Mouse (Mus musculus) A20 (cell line): ENCODE measurements around the gene Dnajc8.
"Not testable (repeated sequence)": the region's sequence is repeated elsewhere in the genome, so short reads cannot be mapped to it uniquely, and the experiment has no call there.

ENCODE experiments used
- DNase-seq: peaks from one replicate; pipeline ENCODE4 v3.0.0-alpha.2; 2011; ENCODE audit warnings: low read depth, low spot score

Dnajc8 gene

DNA sequence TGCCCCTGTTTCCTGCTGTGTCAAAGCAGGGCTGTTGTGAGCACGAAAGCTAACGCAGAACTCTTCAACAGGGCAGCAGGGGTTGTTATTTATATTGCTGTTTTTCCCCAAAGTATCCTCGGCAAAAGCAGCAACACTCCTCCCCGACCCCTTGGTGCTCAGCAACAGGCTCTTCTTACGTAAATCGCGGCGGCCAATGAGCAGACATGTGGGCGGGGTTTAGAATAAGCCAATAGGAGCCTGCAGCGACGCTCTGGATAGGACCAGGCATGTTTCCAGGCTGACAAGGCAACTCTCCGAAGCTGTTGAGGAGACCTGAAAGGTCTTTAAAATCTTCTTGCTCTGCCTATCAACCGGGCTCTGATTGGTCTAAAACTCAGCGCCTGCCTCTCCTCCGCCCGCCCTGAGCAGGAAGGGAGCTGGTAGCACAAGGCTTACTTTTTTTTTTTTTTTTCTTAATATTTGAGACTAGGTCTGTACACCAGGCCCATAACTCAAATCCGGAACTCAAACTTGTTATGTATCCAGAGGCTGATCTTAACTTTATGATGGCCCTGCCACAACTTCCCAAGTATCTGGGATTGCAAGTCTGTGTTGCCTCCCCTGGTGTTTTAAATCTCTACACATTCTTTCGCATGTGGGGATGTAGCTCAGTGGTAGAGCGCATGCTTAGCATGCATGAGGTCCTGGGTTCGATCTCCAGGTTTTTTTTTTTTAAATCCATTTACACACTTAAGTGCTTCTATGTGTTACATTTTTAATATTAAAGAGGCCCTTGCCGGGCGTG is 19.8 kb upstream of the Dnajc8 start:
- peak; percentile 98 for DNase-seq

DNA sequence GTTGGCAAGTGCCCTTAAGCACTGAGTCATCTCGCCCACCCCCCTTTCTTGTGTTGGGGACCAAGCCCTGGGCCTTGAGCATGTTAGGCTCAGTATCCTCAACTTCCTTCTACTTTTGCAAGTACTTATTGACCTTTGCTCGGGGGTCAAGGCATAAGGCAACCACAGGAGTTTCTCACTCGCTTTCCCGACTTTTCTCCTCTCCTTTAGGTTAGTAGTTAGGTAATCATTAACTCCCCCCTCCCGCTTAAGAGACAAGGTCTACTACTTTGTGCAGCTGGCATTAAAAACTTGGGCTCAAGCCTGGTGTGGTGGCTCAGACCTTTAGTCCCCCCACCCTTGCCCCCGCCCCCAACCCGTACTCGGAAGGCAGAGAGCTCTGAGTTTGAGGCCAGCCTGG is 17.3 kb upstream of the Dnajc8 start:
- DNase-seq, result no peak

DNA sequence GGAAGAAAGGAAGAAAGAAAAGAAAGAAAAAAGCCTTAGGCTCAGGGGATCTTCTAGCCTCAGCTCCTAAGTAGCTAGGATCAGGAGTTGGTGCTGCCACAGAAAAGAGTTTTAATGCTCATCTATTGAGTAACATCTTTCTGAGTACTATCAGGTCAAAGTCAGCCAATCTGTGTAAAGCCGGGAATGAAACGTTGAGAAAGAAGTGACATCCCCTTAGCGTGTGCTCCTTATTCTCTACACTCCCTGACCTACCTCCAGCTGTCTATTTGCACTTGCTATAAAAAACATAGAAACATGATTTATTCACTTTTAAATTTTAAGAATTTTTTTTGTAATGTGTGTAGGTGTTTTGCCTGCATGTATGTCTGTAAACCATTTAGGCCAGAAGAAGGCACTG is 16.2 kb upstream of the Dnajc8 start:
- no peak for DNase-seq

DNA sequence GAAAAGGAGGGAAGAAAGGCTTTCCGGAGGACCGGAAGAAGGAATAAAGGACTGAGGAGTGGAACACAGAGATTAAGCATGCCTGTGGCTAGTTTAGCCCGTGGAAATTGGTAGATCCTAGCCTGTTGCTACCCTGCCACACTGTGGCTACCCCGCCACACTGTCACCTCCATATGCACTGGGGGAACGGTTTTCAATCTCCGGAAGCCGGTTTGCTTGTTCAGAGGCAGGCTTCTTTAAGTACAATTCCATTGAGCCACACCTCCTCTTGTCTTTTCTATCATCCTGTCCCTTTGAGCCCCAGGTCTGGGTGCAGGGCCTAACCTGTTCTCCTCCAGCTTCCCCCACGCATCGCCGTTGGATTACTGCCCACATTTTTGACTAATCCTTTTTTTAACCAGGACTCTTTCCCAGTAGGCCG is 11.0 kb upstream of the Dnajc8 start:
- no peak for DNase-seq

DNA sequence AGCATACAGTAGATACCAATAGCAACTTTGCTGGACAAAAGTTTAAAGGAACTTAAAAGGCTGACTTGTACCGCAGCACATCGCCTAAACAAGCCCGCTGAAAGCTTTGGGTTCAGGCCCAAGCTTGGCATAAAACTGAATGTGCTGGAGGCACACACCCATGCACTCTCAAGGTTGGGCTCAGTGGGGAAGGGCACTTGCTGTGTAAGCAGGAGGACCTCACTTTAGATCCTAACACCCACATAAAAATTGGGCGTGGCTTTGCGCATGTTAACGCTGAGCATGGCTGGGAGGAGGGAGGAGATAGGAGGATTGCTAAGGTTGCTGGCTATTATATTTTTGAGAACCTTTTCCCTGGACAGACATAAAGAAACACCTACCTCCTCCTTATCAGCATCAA is 10.5 kb upstream of the Dnajc8 start:
- DNase-seq, result no peak

DNA sequence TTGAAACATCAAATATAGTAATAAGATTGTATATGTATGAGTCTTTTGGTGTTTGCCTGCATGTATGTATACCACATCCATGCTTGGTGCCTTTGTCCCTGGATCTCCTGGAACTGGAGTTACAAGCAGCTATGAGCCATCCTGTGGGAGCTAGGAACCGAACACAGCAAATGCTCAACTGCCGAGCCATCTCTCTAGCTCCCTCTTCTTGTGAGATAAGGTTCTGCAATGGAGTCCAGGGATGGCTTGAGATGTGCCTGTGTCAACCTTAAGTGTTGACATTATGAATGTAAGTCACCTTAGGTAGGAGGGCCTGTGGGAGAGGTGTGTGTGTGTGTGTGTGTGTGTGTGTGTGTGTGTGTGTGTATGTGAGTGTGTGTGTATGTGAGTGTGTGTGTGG is 8.7 kb upstream of the Dnajc8 start:
- peak; percentile 59 for DNase-seq

DNA sequence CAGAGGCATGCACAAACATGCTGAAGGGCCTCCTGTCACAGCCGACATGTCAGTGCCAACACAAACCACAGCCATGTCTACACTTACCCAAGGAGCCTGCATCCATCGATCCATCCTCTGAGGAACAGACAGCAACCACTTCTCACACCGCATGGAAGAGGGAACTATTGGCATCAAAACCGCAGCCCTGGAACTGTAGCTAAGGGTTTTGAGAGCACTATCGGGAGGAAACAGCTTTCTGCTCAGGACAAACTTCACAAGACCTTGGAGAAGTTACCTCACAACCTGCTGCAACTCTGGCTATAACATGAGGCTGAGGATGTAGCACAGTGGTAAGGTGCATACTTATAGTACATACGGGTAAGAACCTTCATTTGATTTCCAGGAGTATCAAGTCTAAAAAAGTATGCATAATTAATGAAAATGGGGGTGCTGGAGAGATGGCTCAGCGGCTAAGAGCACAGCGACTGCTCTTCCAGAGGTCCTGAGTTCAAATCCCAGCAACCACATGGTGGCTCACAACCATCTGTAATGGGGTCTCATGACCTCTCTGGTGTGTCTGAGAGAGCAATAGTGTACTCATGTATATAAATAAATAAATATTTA is 7.3 kb upstream of the Dnajc8 start:
- DNase-seq, result no peak

DNA sequence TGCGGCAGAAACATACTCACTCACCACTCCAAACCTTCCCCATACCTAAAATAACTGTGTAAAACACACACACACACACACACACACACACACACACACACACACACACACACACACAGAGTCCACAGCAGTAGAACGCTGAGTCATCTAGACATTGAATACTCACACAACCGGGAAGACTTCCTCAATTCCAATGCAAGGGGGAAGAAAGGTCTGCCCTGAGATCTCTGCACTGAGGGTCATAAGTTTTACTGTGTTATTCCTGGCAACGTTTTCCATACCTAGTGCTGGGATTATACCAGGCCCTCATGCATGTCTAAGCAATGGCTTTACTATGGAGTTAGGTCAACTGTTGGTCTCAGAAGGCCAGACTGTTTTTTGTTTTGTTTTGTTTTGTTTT is 6.0 kb upstream of the Dnajc8 start:
- peak; percentile 52 for DNase-seq

DNA sequence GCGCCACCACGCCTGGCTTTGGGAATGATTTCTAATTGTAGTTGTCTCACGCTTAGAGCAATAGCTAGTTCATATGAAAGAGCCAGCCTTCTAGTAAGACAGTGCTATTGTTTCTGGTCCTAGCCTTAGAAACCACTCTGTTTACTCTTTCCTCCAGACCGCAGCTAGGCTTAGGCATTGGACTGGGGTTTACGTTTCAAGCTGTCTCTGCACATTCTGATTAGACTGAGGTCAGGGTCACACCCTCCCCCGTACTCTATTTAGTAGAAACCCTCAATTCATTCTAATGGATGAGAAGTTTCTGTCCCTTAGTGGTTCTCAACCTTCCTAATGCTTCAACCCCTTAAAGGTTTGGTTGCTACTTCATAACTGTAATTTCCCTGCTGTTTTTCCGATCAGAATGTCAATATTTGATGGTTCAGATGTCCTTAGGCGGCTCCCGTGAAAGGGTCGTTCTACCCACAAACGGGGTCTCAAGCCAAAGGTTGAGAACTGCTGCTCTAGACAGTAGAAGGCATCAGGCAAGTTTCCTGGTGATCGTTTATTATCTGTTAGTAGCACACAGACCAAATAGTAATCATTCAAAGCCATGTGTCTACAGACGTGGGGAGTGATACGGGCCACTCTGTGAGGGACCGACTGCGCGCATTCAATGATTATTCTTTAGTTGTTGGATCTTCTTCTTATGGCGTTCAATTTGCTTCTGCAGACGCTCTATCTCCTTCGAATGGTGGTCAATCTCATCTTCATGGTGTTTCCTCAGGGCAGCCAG is 5.1 kb upstream of the Dnajc8 start:
- no peak for DNase-seq

DNA sequence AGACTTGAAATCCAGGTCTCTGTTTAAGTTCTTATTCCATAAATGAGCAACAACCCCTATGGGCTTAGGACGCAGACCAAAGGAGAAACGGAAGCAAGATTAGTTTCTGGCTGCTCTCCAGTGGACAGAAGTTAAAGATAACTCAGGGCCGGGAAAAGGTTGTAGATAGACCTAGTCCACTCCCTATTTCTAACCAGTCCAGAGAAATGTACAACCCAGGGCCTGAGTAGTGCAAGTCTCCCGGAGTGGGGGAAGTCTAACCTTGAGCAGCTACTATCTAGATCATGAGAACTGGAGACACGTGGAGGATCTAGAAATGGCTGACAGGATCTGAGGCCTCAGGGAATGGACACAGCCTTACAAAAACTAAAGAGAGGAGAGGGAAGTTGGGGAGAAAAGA is 2.9 kb upstream of the Dnajc8 start:
- no peak for DNase-seq

DNA sequence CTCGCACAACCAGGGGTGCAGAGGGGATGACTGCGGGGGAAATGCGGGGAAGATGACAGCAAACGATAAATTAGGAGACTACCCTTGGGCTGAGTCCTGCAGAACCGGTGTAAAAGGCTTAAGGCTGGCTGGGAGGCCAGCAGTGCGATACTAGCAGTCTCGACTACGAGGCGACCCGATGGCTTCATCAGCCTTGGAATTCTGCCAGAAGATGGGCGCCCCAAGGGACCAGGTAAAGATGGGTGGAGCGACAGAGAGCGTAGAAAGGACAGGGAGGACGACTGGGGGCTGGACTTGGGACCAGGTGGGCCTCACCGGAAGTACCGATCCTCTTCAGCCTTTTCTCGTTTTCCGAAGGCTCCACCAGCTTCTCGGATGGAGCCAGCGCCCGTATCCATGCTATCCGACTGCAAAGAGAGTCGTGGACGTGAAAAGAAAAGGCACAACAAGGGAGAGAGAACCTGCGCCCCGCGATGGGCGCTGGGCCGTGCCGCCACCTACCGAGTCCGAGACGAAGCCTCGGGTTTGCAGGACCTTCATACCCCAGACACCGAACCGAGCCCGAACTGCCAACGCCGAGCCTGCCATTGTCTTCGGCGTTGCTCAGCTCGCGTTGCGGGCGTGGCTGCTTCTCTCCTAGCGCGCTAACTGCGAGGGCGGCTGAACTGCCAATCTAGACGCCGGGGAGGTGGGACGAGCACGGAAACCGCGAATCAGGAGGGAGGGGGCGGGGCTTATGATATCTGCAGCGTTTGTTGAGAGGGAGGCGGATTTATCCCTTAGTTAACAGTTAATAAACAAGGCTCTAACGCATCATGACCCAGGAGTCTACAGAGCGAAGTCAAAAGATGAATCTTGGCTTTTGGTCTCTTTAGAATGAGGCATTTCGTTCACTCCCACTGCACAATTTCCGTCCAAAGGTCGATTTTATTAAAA is 2.1 kb upstream of the Dnajc8 start, which contains the start of gene Atpif1:
Atpif1 (minus strand) TSS at position 679 of the 936 bp plus-strand sequence.
- peak; percentile 97 for DNase-seq

DNA sequence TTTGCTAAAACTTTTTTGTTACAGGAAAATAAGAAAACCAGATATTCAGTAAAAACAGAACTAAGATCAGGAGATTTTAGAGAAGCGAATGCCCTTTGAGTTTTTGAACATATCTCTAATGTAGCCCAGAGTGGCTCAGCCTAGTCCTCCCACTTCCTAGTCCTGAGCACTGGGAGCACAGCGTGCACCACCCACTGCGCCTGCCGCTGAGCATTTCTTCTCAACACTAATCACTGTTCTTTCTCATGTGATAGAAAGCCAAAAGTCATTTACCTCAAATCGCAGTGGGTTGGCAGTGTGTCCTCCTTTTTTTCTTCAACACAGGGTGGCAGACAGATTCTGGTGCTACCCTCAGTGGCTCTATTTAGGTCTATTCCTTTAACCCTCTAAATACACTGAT is 4.1 kb downstream of the Dnajc8 start:
- no peak for DNase-seq

DNA sequence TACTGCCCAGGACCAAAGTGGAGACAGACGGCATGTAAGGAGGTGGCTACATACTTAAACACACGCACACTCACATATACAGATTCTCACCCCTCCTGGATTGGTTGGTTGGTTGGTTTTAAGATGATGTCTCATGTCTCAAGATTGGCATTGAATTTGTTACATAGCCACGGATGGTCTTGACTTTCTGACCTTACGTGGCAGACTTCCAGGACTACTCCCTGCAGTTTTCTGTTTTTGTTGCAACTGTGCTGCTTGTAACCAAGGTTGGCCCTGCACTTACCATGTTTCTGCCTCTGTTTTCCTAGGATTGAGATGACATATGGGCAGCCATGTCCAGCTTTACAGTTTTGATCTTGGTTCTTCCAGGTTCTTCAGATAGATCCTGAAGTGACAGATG is 6.1 kb downstream of the Dnajc8 start:
- no peak for DNase-seq

DNA sequence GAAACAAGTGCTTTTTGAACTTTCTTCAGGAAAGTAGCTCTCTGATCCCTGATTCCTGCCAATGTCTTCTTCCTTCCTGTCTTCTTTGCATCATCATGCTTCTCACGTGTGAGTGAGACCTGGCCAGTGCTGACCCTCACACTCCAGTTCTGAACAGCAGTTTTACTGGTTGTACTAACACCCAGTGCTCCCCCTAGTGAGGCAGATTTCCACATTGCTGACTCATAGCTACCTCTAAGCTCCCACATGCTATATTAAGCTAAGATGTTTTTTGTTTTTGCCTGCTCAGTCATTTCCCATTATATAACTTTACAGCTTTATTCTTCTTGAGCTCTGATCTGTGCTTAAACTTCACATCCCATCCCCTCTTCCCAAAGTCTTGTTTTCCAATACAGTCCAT is 7.4 kb downstream of the Dnajc8 start:
- no peak for DNase-seq

DNA sequence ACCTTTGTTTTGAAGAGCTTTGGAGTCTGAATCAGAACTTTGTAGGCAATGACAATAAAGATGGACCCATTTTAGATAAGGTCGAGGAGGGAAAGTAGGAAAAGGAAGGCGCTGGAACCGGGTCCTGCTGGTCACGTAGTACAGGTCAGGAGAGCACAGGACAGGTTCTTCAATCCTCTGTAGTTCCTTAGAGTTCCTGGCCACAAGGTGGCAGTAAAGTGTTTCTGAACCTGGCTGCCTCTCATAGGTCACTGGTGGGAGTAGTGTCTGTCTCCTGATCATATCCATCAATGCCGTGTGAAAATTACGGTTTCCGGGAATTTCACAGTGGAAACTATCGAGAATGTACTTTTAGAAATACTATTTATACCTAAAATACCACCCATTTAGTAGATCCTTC is 10.5 kb downstream of the Dnajc8 start:
- DNase-seq, result peak; percentile 74

DNA sequence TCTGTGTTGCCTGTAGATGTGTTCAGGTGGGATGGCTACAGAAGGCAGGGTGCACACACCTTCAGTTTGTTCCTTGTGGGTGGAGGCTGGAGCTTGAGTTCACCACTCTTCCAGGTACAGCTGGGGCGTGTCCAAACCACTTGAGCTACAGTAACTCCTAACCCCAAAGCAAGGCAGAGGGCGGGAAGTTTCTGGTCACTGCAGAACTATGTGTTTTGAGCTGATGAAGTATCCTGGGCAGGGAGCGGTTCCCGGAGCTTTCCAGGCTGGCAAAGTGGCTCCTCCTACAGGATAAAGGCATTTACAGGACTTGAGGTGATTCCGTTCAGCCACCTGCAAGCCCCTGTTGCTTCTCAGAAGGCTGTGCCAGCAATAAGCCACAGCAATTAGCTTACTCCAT is 18.9 kb downstream of the Dnajc8 start:
- no peak for DNase-seq

DNA sequence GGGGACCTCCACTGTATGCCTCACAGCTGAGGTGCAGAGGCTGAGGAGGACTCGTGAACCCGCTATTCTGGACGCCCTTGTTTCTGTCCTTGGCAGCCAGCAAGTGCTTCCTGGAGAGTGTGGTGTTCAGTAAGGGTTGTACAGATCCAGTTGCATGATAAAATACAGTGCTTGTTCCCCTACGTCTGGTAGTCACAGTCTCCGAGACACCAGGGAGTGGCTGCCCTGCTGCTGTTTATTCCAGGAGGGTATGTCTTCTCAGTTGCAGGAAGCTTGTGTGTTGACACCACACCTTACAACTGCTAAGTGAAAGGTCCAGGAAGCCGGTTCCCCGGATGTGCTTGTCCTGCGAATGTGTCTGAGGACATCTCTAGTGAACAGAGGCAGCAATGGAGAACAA is 19.3 kb downstream of the Dnajc8 start:
- DNase-seq, result no peak

DNA sequence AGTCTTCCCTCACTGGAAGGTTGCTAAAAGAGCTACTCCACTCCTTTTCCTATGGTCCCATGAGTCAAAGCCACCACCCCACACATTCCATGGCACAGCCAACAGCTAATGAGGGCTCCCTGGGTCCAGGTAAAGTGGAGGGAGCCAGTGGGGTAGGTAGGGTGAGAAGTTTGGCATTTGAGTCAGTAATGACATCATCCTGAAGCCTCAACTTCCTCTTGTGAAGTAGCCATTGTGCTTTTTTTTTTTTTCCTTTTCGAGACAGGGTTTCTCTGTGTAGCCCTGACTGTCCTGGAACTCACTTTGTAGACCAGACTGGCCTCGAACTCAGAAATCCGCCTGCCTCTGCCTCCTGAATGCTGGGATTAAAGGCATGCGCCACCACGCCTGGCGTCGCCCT is 20.2 kb downstream of the Dnajc8 start:
- DNase-seq, result not testable (repeated sequence)

DNA sequence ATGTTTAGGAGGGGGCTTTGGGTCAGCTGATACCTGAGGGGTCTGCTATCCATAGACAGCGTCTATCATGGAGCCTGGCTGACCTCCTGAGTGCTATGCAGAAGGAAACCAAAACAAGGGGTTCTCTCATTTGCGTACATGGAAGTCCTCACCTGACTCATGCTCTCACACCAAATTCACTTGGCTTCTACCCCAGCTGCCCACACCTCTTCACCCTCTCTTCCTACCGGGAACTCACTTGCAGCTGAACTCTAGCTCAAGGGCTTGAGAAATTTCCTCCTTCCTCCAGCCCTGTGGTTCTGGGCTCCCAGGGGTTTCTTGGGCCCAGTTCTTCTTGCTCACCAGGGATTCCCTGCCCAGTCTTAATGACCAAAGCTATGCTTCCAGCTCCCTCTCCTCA is 27.9 kb downstream of the Dnajc8 start:
- no peak for DNase-seq

DNA sequence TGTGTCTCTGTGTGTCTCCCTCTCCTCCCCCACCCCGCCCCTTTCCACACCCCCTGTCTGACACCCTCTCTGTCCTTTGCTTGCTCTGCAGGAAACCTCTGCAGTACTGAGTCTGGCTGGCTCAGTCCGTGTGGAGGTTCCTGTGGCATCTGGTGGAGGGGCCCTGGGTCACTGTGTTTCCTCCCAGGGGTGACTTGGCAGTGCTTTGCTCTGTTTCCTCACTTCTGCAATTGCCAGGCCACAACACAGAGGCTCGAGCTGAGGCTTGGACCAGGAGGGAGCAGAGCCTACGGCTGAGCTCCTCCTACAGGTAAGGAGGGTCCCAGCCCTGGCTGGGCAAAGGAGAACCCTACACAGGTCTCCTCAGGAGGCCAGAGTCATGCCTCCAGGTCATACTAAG is 28.6 kb downstream of the Dnajc8 start, which contains the start of gene Ptafr:
Ptafr (plus strand) TSS at position 103 of the 400 bp plus-strand sequence.
- DNase-seq, result peak; percentile 36

DNA sequence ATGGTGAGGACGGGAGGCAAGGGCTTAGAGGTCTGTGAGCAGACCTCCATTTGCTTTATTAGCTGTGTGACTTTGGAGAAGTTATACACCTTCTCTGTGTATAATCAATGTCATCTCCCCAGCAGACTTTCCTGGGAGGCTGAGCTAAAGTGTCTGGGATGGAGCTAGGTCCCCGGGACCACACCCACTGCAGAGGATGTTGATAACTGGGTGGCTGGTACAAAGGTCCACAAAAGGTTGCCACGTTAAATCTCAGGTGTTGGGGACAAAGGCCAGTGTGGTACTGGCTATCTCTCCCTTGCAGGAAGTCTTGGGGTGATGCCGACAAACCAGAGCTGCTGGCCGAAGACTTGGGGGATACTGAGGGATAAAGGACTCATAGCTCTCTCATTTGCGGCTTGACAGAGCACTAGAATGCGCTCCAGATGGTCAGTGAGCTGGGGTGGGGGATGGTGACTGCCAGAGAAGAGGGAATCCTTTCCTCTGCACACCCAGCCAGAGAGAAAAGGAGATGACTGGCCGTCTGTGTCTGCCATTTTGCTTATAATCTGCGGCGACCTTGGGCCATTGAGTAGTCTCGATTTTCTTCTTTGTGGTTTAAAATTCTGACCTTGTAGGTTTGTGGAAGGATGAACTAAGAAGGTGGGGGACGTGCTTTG is 29.9 kb downstream of the Dnajc8 start:
- no peak for DNase-seq
